Mouse (Mus musculus): ENCODE results near the gene Rnf216.

DNA sequence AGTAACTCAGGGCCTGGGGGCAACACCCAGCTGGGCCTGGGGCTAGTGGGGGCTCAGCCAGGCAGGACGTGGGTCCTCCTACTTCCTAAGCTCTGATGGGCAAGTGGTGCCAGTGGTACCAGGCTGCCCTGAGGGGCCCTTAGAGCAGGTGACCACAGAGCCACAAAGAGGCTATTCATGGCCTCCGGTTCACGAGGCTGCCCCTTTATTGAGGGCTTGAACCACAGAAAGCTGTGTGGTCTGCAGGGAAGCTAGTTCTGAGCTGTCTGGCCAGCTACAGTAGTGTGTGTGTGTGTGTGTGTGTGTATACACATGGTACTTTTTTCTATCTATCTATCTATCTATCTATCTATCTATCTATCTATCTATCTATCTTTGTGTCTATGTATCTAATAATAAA lies 159.2 kb downstream of the Rnf216 start:
- no peak for TF ChIP-seq MYC (IDR thresholded peaks at IDR 0.05; ENCODE audit: low read depth, low read length)
- TF ChIP-seq EP300 (IDR thresholded peaks at IDR 0.05; ENCODE audit: low read length), result no peak
- TF ChIP-seq ELF1 (IDR thresholded peaks at IDR 0.05; ENCODE audit: low read depth, low read length), result no peak
- no peak for TF ChIP-seq E2F4 (IDR thresholded peaks at IDR 0.05; ENCODE audit: insufficient replicate concordance, low read depth, low read length)

All from CH12.LX (cell line).